Mouse (Mus musculus): ENCODE data around the gene Colgalt1. TPM values are rescaled to one million over a fixed set of nuclear protein-coding genes. Genes with fewer than 3 reads are reported as not detected.

Colgalt1 gene
- polyA plus RNA-seq (2015; fragmentation: Nextera tagmentation; extraction: Ambion mirVana): 37.9 and 38.9 TPM in 2 replicates

GRCm38 (mm10) chr8:71610822-71611651 is at the start of gene Colgalt1:
TSS of gene Colgalt1 (plus strand) at chr8:71610998.
- DNase-seq (ENCODE audit: low spot score): peak; percentile 99

GRCm38 (mm10) chr8:71561401-71561800 is 49.4 kb upstream of the Colgalt1 start:
- peak; percentile 89 for DNase-seq (ENCODE audit: low spot score)

- DNase-seq (ENCODE audit: low spot score): peak; percentile 71
Measured at GRCm38 (mm10) chr8:71562751-71563150, 48.0 kb upstream of the Colgalt1 start.

GRCm38 (mm10) chr8:71563992-71564391 is 46.8 kb upstream of the Colgalt1 start:
- DNase-seq (ENCODE audit: low spot score): no peak

GRCm38 (mm10) chr8:71566501-71566900 is 44.3 kb upstream of the Colgalt1 start, which contains the start of gene Nxnl1:
TSS of gene Nxnl1 (minus strand) at chr8:71566601.
- no peak for DNase-seq (ENCODE audit: low spot score)

GRCm38 (mm10) chr8:71567587-71567986 is 43.2 kb upstream of the Colgalt1 start:
- DNase-seq (ENCODE audit: low spot score): no peak

- DNase-seq (ENCODE audit: low spot score): no peak
Measured at GRCm38 (mm10) chr8:71568387-71568937, 42.3 kb upstream of the Colgalt1 start, which contains the start of gene Slc27a1. TSS of gene Slc27a1 (plus strand) at chr8:71568882.

- no peak for DNase-seq (ENCODE audit: low spot score)
Measured at GRCm38 (mm10) chr8:71568941-71569340, 41.9 kb upstream of the Colgalt1 start.

GRCm38 (mm10) chr8:71569366-71570290 is 41.2 kb upstream of the Colgalt1 start:
- DNase-seq (ENCODE audit: low spot score): peak; percentile 65

GRCm38 (mm10) chr8:71570291-71570954 is 40.4 kb upstream of the Colgalt1 start:
- peak; percentile 88 for DNase-seq (ENCODE audit: low spot score)

GRCm38 (mm10) chr8:71572077-71572476 is 38.7 kb upstream of the Colgalt1 start:
- no peak for DNase-seq (ENCODE audit: low spot score)

- DNase-seq (ENCODE audit: low spot score): no peak
Measured at GRCm38 (mm10) chr8:71572847-71573633, 37.8 kb upstream of the Colgalt1 start.

- DNase-seq (ENCODE audit: low spot score): no peak
Measured at GRCm38 (mm10) chr8:71574426-71574825, 36.4 kb upstream of the Colgalt1 start.

- no peak for DNase-seq (ENCODE audit: low spot score)
Measured at GRCm38 (mm10) chr8:71575020-71575419, 35.8 kb upstream of the Colgalt1 start.

- no peak for DNase-seq (ENCODE audit: low spot score)
Measured at GRCm38 (mm10) chr8:71577856-71578387, 32.9 kb upstream of the Colgalt1 start.

- DNase-seq (ENCODE audit: low spot score): no peak
Measured at GRCm38 (mm10) chr8:71579009-71579408, 31.8 kb upstream of the Colgalt1 start.

- no peak for DNase-seq (ENCODE audit: low spot score)
Measured at GRCm38 (mm10) chr8:71579476-71579875, 31.3 kb upstream of the Colgalt1 start.

- DNase-seq (ENCODE audit: low spot score): no peak
Measured at GRCm38 (mm10) chr8:71580201-71580600, 30.6 kb upstream of the Colgalt1 start.

GRCm38 (mm10) chr8:71586891-71587290 is 23.9 kb upstream of the Colgalt1 start:
- peak; percentile 59 for DNase-seq (ENCODE audit: low spot score)

GRCm38 (mm10) chr8:71588762-71589161 is 22.0 kb upstream of the Colgalt1 start:
- no peak for DNase-seq (ENCODE audit: low spot score)
